Mouse (Mus musculus): ENCODE measurements around the gene Loxl3.

Gene Loxl3

DNA sequence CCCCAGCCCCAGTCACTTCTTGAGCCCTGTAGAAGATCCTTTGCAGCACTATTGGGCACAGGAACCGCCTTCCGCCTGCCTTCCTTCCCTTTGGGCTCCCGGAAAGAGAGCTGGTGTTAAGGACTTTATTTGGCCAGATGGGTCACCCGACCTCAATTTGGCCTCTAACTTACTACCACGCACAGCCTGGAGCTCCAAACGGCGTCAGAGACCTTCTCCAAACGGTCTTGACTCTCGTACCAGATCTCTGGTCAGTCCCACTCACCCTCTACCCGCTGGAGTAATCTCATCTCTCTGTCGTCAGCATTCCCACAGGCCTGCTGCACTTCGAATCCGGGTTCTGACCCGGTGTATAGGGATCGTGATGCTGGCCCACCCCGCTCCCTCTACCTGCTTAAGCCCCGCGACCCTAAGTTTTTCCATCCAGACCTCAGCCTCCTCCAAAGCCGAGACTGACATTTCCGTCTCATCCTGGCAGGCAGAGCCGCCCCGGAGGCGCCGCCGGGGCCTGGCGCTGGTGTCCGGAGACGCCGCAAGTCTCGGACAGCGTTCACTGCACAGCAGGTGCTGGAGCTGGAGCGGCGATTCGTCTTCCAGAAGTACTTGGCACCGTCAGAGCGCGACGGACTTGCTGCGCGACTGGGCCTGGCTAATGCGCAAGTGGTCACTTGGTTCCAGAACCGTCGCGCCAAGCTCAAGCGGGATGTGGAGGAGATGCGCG lies 53.4 kb downstream of the Loxl3 start:
- DNase-seq = no peak

DNA sequence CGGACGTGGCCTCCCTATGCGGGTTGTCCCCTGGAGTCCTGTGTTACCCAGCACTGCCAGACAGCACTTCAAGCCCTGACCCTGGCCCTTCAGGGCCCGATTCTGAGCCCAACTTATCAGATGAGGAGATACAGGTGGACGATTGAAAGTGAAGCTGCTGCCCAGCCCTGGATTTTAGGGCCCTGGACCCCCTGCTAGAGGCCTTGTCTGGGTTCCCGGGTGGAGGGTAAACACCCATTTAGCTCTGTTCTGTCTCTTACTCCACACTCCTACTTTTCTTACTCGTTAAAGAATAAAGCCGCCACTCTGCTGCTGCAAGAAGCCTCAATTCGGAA lies 53.9 kb downstream of the Loxl3 start:
- DNase-seq = no peak

DNA sequence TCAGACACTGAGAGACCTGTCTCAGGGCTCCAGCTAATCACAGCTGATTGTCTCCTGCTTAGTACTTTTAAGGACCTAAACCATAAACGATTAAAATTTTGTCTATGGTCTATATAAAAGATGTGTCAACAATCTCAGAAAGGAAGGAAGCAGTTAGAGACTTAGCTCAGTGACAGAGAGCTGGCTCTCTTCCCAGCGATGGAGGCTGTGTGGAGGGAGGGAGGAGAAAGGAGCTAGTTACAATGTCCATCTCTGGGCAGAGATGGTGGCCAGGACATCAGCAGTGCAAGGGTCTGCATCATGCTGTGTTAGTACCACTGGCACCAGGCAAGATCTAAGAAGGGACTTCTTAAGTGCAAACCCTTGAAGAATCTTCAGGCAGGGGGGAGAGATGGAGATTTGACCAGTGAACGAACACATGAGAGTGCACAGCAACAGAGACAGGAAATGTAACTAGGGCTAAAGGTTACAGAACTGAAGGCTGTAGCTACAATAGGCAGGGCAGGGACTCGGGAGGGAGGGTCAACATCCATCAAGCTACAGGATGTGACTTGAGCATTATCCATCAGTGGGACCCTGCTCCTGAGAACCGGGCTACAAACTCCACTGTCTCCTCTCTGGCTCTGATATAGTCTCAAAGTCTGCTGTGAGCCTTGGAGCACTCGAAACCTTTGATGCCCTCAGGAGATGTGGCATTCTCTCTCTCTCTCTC lies 58.6 kb downstream of the Loxl3 start:
- no peak for DNase-seq

DNA sequence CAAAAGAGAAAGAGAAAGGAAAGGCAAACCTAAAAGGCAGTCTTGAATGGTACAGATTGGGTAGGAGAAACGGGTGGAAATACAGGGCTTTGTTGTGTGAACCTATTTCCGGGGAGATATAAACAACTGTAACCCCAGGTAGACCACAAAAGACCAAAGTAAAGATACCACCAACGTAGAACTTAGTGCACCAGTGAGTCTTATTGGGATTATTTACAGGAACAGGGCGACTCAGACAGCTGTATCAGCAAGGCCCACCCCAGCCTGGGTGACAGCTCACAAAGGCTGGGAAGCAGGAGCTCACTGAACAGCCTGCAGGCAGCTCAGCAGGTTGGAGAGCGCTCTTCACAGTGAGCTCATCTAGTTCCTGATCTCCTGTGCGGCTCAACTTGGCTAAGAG lies 62.0 kb downstream of the Loxl3 start:
- DNase-seq = no peak

DNA sequence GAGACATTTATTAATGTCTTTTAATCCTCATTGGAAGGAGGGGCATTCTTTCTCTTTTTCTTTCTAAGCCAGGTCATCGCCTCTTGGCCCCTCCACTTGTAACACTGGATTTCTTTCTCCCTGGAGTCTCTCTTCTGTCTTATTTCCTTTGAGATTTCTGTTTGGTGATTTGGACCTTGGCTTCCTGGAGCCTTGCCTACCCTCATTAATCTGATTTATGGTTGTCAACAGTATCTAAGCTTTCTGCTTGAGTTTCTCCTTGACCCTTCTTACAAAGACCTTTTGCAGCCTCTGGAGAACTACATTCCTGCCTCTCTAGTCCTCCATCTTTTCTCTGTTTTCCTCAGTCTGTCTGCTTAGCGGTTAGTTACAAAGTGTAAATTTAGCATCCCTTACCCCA lies 64.4 kb downstream of the Loxl3 start:
- no peak for DNase-seq

DNA sequence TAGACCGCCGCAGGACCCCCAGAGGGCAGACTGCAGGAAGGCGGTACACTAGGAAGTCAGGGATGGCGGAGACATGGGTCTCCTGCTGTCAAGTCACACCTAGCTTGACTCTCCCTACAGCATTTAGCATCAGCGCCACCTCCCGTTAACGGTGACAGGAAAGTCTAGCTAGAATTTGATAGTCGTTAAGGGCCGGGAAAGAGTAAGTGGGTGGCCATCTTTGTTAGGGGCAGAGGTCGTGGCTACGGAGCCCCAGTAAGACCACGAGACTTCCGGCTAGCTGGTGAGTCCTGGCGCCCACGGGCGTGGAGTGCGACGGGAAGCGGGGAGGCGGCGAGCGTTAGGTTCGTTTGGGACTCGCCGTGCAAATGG lies 67.3 kb downstream of the Loxl3 start, which contains the start of the genes Ccdc142 and Gm42688:
Gene Ccdc142 (plus strand): TSS at position 286 of the 372 bp plus-strand sequence.
Gene Gm42688 (plus strand): TSS at position 302 of the 372 bp plus-strand sequence.
- DNase-seq = peak; percentile 87

DNA sequence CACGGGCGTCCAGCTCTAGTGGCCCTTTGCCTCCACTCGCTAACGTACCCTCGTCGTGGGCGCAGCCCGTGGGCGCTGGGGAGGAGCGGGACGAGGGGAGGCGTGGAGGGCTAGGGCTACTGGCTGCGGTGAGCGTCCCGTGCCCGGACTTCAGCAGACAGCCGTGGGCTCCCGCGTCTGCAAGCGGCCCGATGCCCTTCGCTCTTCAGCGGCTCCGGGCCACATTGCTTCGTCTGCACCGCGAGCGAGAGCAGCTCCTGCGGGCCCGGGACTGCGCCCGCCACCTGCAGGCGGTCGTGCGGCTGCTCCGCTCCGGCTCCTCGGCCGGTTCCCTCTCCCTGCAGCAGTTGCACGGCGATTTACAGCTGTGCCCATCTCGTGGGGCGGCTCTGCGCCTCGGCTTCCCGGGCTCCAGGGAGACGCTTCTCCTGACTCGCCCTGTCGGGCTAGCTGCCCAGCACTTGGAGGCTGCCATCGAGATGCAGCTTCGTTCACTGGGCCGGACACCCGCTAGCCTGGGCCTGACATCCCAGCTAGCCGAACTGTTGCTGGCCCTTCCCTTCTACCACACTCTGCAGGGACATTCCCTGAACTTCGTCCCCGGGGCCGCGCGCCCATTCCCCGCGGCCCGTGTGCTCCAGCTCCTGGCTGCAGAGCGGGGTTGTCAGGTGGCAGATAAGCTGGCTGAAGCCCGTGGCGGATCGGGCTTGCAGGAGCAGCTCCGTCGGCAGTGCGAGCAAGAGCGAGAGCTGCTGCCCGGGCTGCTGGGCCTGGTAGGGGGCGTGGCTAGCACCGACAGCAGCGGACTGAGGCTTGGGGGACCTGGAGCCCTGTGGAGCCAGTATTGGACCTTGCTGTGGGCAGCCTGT lies 67.9 kb downstream of the Loxl3 start:
- peak; percentile 54 for DNase-seq
